Mouse (Mus musculus) mouse embryonic stem cell (cell line): ENCODE data around the gene St6galnac6.

Source experiments
- in situ Hi-C, 2 experiments: fragments of 300-500 bp; cut with MboI; formaldehyde crosslinking; loops; 1 replicate in 1 of 2; 3 replicates in 1 of 2; pipeline ENCODE4 v1.14.3; 2019 to 2020; ENCODE audit warnings: low sequenced_read_pairs in 2 of 2, low pct_unique_long_range_greater_than_20kb in 1 of 2, mixed read lengths in 1 of 2; ENCODE audit not compliant: unreplicated experiment in 1 of 2

St6galnac6 gene

GRCm38 (mm10) chr2:32599409-32599808 lies at the start of gene St6galnac6:
TSS of gene St6galnac6 (plus strand) at chr2:32599709.
- in situ Hi-C loops: no loop called here

GRCm38 (mm10) chr2:32549764-32550163 lies 49.7 kb upstream of the St6galnac6 start:
- in situ Hi-C loops: no loop called here

- in situ Hi-C loops: no loop called here
Observed at GRCm38 (mm10) chr2:32551236-32551635, 48.3 kb upstream of the St6galnac6 start.

GRCm38 (mm10) chr2:32553592-32554148 lies 45.8 kb upstream of the St6galnac6 start:
- in situ Hi-C loops: no loop called here

GRCm38 (mm10) chr2:32555484-32555883 lies 44.0 kb upstream of the St6galnac6 start:
- in situ Hi-C loops: no loop called here

GRCm38 (mm10) chr2:32556019-32556418 lies 43.5 kb upstream of the St6galnac6 start:
- in situ Hi-C loops: no loop called here

- in situ Hi-C loops: no loop called here
Observed at GRCm38 (mm10) chr2:32559570-32559969, 39.9 kb upstream of the St6galnac6 start.

GRCm38 (mm10) chr2:32566536-32567063 lies 32.9 kb upstream of the St6galnac6 start:
- in situ Hi-C loops: loop anchor here (5.0 to 10.0 kb wide), 2 partner anchors 72 to 164 kb away; no protein-coding TSS in a partner anchor

GRCm38 (mm10) chr2:32568149-32568548 lies 31.4 kb upstream of the St6galnac6 start:
- in situ Hi-C loops: loop anchor here (5.0 to 10.0 kb wide), 2 partner anchors 73 to 166 kb away; no protein-coding TSS in a partner anchor

- in situ Hi-C loops: loop anchor here (5.0 to 10.0 kb wide), 2 partner anchors 74 to 167 kb away; no protein-coding TSS in a partner anchor
Observed at GRCm38 (mm10) chr2:32568941-32569340, 30.6 kb upstream of the St6galnac6 start.

- in situ Hi-C loops: no loop called here
Observed at GRCm38 (mm10) chr2:32570698-32571494, 28.6 kb upstream of the St6galnac6 start, which contains the start of gene Dpm2. TSS of gene Dpm2 (plus strand) at chr2:32570858.

GRCm38 (mm10) chr2:32572196-32572595 lies 27.3 kb upstream of the St6galnac6 start:
- in situ Hi-C loops: no loop called here

- in situ Hi-C loops: no loop called here
Observed at GRCm38 (mm10) chr2:32574497-32574896, 25.0 kb upstream of the St6galnac6 start, which contains the start of gene Pip5kl1. TSS of gene Pip5kl1 (plus strand) at chr2:32574797.

GRCm38 (mm10) chr2:32574901-32575585 lies 24.5 kb upstream of the St6galnac6 start:
- in situ Hi-C loops: no loop called here

- in situ Hi-C loops: no loop called here
Observed at GRCm38 (mm10) chr2:32575586-32576160, 23.8 kb upstream of the St6galnac6 start, which contains the start of gene 9430097D07Rik. TSS of gene 9430097D07Rik (minus strand) at chr2:32575684.

- in situ Hi-C loops: no loop called here
Observed at GRCm38 (mm10) chr2:32576532-32576931, 23.0 kb upstream of the St6galnac6 start.

- in situ Hi-C loops: no loop called here
Observed at GRCm38 (mm10) chr2:32578146-32579046, 21.1 kb upstream of the St6galnac6 start.
